Mouse (Mus musculus) adrenal gland, adult 2 months (tissue): Measurements from ENCODE around the gene Ccdc88c. TPM values are rescaled to one million over a fixed set of nuclear protein-coding genes. Genes with fewer than 3 reads are reported as not detected.

Source experiments
- DNase-seq: peaks from one replicate; pipeline ENCODE4 v3.0.0; 2021
- long read RNA-seq: library from polyadenylated mRNA; stranded (forward); transcript quantifications from one replicate; pipeline ENCODE4 v2.0.0, GENCODE M21; 2021
- polyA plus RNA-seq: library from polyadenylated mRNA; depleted of rRNA; stranded (reverse); fragments of >200 nt; gene quantifications from 2 replicates; pipeline ENCODE4 v1.2.3, GENCODE M21; 2012; rRNA removed
- total RNA-seq, 2 experiments: library from RNA; stranded (reverse); gene quantifications; 2 replicates each; pipeline ENCODE4 v1.2.3; 2021

The Ccdc88c gene
- total RNA-seq (1 to 10 TPM; 1.8 to 2.2 TPM), polyA plus RNA-seq (1.3 and 1.5 TPM in 2 replicates)
- long read RNA-seq, partial matches to known transcripts, result 1 of 1 reads
- long read RNA-seq, other reads (novel, unspliced or antisense), result 0 of 1 reads

- peak; percentile 84 for DNase-seq
Observed at GRCm38 (mm10) chr12:101028954-101029731, at the start of gene Ccdc88c. Gene Ccdc88c, minus strand, starts transcription at chr12:101029056.

GRCm38 (mm10) chr12:101077955-101078354, 49.1 kb upstream of the Ccdc88c start:
- DNase-seq, result no peak

GRCm38 (mm10) chr12:101075433-101075832, 46.6 kb upstream of the Ccdc88c start:
- no peak for DNase-seq

- no peak for DNase-seq
Observed at GRCm38 (mm10) chr12:101074821-101075429, 46.1 kb upstream of the Ccdc88c start.

GRCm38 (mm10) chr12:101069813-101070212, 41.0 kb upstream of the Ccdc88c start:
- no peak for DNase-seq

- no peak for DNase-seq
Observed at GRCm38 (mm10) chr12:101066329-101066728, 37.5 kb upstream of the Ccdc88c start.

- no peak for DNase-seq
Observed at GRCm38 (mm10) chr12:101039956-101040355, 11.1 kb upstream of the Ccdc88c start.

GRCm38 (mm10) chr12:101028247-101028953, 456 bp downstream of the Ccdc88c start:
- DNase-seq, result no peak

- DNase-seq, result peak; percentile 26
Observed at GRCm38 (mm10) chr12:101027451-101028246, 1.2 kb downstream of the Ccdc88c start.

- DNase-seq, result no peak
Observed at GRCm38 (mm10) chr12:101026946-101027345, 1.9 kb downstream of the Ccdc88c start.

GRCm38 (mm10) chr12:101026518-101026917, 2.3 kb downstream of the Ccdc88c start:
- no peak for DNase-seq

GRCm38 (mm10) chr12:101026025-101026424, 2.8 kb downstream of the Ccdc88c start:
- no peak for DNase-seq

GRCm38 (mm10) chr12:101025379-101025778, 3.5 kb downstream of the Ccdc88c start:
- DNase-seq, result no peak

GRCm38 (mm10) chr12:101024824-101025223, 4.0 kb downstream of the Ccdc88c start:
- no peak for DNase-seq

GRCm38 (mm10) chr12:101023143-101023542, 5.7 kb downstream of the Ccdc88c start:
- DNase-seq, result no peak

GRCm38 (mm10) chr12:101022353-101022752, 6.5 kb downstream of the Ccdc88c start:
- no peak for DNase-seq

GRCm38 (mm10) chr12:101021484-101022226, 7.2 kb downstream of the Ccdc88c start:
- DNase-seq, result no peak

GRCm38 (mm10) chr12:101020210-101021015, 8.4 kb downstream of the Ccdc88c start:
- DNase-seq, result no peak

GRCm38 (mm10) chr12:101019443-101019842, 9.4 kb downstream of the Ccdc88c start:
- DNase-seq, result no peak

GRCm38 (mm10) chr12:101019031-101019430, 9.8 kb downstream of the Ccdc88c start:
- DNase-seq, result no peak
